ENCODE assay signal across 14 mouse cellular contexts in the genomic region with DNA sequence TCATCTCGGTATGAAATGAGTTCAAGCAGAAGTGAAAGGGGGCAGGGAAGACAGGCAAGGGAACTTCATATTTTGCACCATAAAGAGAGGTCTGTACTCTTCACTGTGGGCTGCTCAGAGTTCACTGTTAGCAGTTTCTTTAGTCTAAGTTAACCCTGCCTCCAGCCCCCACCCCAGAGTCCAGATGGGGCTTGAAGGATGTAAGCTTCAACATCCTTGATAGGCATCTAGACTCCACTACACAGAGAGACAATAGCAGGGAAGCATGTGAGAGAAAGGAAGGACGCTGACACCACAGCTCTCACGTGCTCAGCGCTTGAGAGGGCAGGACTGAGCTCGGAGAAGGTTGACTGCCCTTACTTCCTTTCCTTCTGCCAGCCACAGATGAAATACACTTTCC. TPM values are rescaled to one million over a fixed set of nuclear protein-coding genes. Genes with fewer than 3 reads are reported as not detected.
DNase-seq lines count a peak whose midpoint lies in the region; ATAC-seq lines count a peak whose summit lies in the region.
"Had no signal": no experiment of that assay in that cellular context is flagged by ENCODE, and none has a peak within 500 bp of the region (broad histone marks: within the 10 kb centered on the region; RNA-seq: fewer than 3 reads in every experiment).

No protein-coding gene starts in this region.

- no peak overlapping the region for H3K27ac ChIP-seq in liver, embryonic 12.5 days
- no peak overlapping the region for H3K27ac ChIP-seq in forebrain, embryonic 14.5 days (ENCODE audit: low read depth, low read length)

- no peak overlapping the region for H3K4me2 ChIP-seq in liver, embryonic 12.5 days
- no peak overlapping the region for H3K4me2 ChIP-seq in forebrain, embryonic 14.5 days (ENCODE audit: low read length)

- ATAC-seq in liver, embryonic 12.5 days: no peak
- peak; percentile 97 for ATAC-seq in granulocyte monocyte progenitor cell, adult 5-6 weeks (replicated peaks; ENCODE audit: poor library complexity, severe bottlenecking)
- peak; percentile 92 for ATAC-seq in monocyte, adult 5-6 weeks (replicated peaks; ENCODE audit: insufficient number of reproducible peaks, low FRiP score, low TSS enrichment, poor library complexity, severe bottlenecking)
- ATAC-seq in forebrain, embryonic 14.5 days: no peak
- ATAC-seq: intestine, postnatal 0 days had no signal

- no peaks in the 10 kb centered on the region for H3K36me3 ChIP-seq in liver, embryonic 12.5 days
- H3K36me3 ChIP-seq in forebrain, embryonic 14.5 days (ENCODE audit: control insufficient read depth, insufficient read depth, low read length): no peaks in the 10 kb centered on the region

- no peak overlapping the region for H3K4me3 ChIP-seq in liver, embryonic 12.5 days
- no peak overlapping the region for H3K4me3 ChIP-seq in forebrain, embryonic 14.5 days (ENCODE audit: low read depth, low read length)

- 20% methylated on average over 5 of the region's 5 CpGs for WGBS in liver, embryonic 12.5 days (ENCODE audit: insufficient replicate concordance)
- 68% methylated on average over 5 of the region's 5 CpGs for WGBS in forebrain, embryonic 14.5 days

- no peaks in the 10 kb centered on the region for H3K9me3 ChIP-seq in liver, embryonic 12.5 days (replicated peaks)
- no peaks in the 10 kb centered on the region for H3K9me3 ChIP-seq in forebrain, embryonic 14.5 days (replicated peaks; ENCODE audit: control insufficient read depth, low read length)

- no peaks in the 10 kb centered on the region for H3K27me3 ChIP-seq in liver, embryonic 12.5 days (replicated peaks)
- H3K27me3 ChIP-seq in forebrain, embryonic 14.5 days (replicated peaks; ENCODE audit: control insufficient read depth, insufficient read depth, low read length): no peaks in the 10 kb centered on the region

- peak; percentile 18 for DNase-seq in liver
- DNase-seq in thymus, postnatal 14 days: peak; percentile 35
- no peak for DNase-seq in layer of hippocampus, adult 18-20 months (ENCODE audit: low spot score in 2 of 2)
- no peak for DNase-seq in forebrain, embryonic 14.5 days (ENCODE audit: low spot score)
- DNase-seq in embryo, embryonic 9.5 days (ENCODE audit: extremely low spot score): no peak
- DNase-seq: gastrocnemius, postnatal 10 days; heart, postnatal 14 days had no signal

- H3K4me1 ChIP-seq in liver, embryonic 12.5 days: no peaks in the 10 kb centered on the region
- H3K4me1 ChIP-seq in forebrain, embryonic 14.5 days (ENCODE audit: control insufficient read depth, insufficient read depth, low read length): no peaks in the 10 kb centered on the region

- no peak overlapping the region for H3K9ac ChIP-seq in liver, embryonic 12.5 days
- no peak overlapping the region for H3K9ac ChIP-seq in forebrain, embryonic 14.5 days (ENCODE audit: low read length)

RNA-seq across cellular contexts. Expression of gene Fcrl1, which starts 25.1 kb away (rescaled TPM):
- polyA plus RNA-seq in liver, embryonic 12.5 days (2016; fragmentation: Nextera tagmentation; extraction: Ambion mirVana): 0.75 and 0.79 TPM in 2 replicates
- 2.1 and 4.1 TPM in 2 replicates for total RNA-seq in granulocyte monocyte progenitor cell, adult 5-6 weeks (2014; fragmentation: Nextera tagmentation)
- total RNA-seq in granulocyte monocyte progenitor cell, adult 5-6 weeks (2017): 0.69 and 0.82 TPM in 2 replicates
- 18.4 to 24.6 TPM (median 22.8 TPM) in 3 replicates for total RNA-seq in monocyte, adult 5-6 weeks (2017)
- under 1 TPM; 0.17 to 0.41 TPM for total RNA-seq in layer of hippocampus, adult 18-20 months (2021)
- 0.11 TPM in 1 of 2 replicates, not detected in the other for polyA plus RNA-seq in forebrain, embryonic 14.5 days (2014; fragmentation: Nextera tagmentation; extraction: Ambion mirVana)
- total RNA-seq: gastrocnemius, postnatal 10 days had no signal
- polyA plus RNA-seq: neural tube, embryonic 14.5 days had no signal

RNA-seq across cellular contexts. Expression of gene Fcrl5, which starts 34.3 kb away (rescaled TPM):
- not detected in 2 replicates for polyA plus RNA-seq in liver, embryonic 12.5 days (2016; fragmentation: Nextera tagmentation; extraction: Ambion mirVana)
- not detected in 2 replicates for total RNA-seq in granulocyte monocyte progenitor cell, adult 5-6 weeks (2014; fragmentation: Nextera tagmentation)
- total RNA-seq in granulocyte monocyte progenitor cell, adult 5-6 weeks (2017): 0.21 TPM in 1 of 2 replicates, not detected in the other
- 2.7 to 5.0 TPM (median 3.8 TPM) in 3 replicates for total RNA-seq in monocyte, adult 5-6 weeks (2017)
- total RNA-seq in layer of hippocampus, adult 18-20 months (2021): not detected
- not detected in 2 replicates for polyA plus RNA-seq in forebrain, embryonic 14.5 days (2014; fragmentation: Nextera tagmentation; extraction: Ambion mirVana)
- total RNA-seq: gastrocnemius, postnatal 10 days; heart, postnatal 14 days had no signal
- polyA plus RNA-seq: intestine, postnatal 0 days; neural tube, embryonic 14.5 days; small intestine, adult 2 months had no signal

RNA-seq across cellular contexts. Expression of gene Cd5l, which starts 43.6 kb away (rescaled TPM):
- polyA plus RNA-seq in liver, embryonic 12.5 days (2016; fragmentation: Nextera tagmentation; extraction: Ambion mirVana): 9.3 and 9.6 TPM in 2 replicates
- not detected in 2 replicates for total RNA-seq in granulocyte monocyte progenitor cell, adult 5-6 weeks (2014; fragmentation: Nextera tagmentation)
- total RNA-seq in granulocyte monocyte progenitor cell, adult 5-6 weeks (2017): 0.65 TPM in 1 of 2 replicates, not detected in the other
- total RNA-seq in monocyte, adult 5-6 weeks (2017): not detected in 3 replicates
- total RNA-seq in layer of hippocampus, adult 18-20 months (2021): not detected
- 0.27 TPM in 1 of 2 replicates, not detected in the other for polyA plus RNA-seq in forebrain, embryonic 14.5 days (2014; fragmentation: Nextera tagmentation; extraction: Ambion mirVana)
- total RNA-seq: gastrocnemius, postnatal 10 days; left cerebral cortex, postnatal 10 days had no signal
- polyA plus RNA-seq: intestine, postnatal 0 days; neural tube, embryonic 14.5 days; small intestine, adult 2 months had no signal

Comparison
In these comparisons a context has a peak if more than half of its experiments do, and no peak if none do; other contexts are left out.
1. DNase-seq: peak in liver (single experiment) and thymus, postnatal 14 days (single experiment); none in layer of hippocampus, adult 18-20 months (0 of 2), forebrain, embryonic 14.5 days (single experiment) and embryo, embryonic 9.5 days (single experiment).
2. ATAC-seq: peak in granulocyte monocyte progenitor cell, adult 5-6 weeks (single experiment) and monocyte, adult 5-6 weeks (single experiment); none in liver, embryonic 12.5 days (single experiment) and forebrain, embryonic 14.5 days (single experiment).